Mouse (Mus musculus): ENCODE results near the gene Ccr3. TPM values are rescaled to one million over a fixed set of nuclear protein-coding genes. Genes with fewer than 3 reads are reported as not detected.

The Ccr3 gene
- 10.1 and 10.7 TPM in 2 replicates for total RNA-seq (2017)

GRCm38 (mm10) chr9:124021672-124022071 lies at the start of gene Ccr3:
Gene Ccr3 (plus strand): TSS chr9:124021972.
- ATAC-seq (ENCODE audit: extremely low read depth, insufficient number of reproducible peaks, low FRiP score, poor library complexity, severe bottlenecking), result no peak

- no peak for ATAC-seq (ENCODE audit: extremely low read depth, insufficient number of reproducible peaks, low FRiP score, poor library complexity, severe bottlenecking)
Observed at GRCm38 (mm10) chr9:123975630-123976029, 46.1 kb upstream of the Ccr3 start.

GRCm38 (mm10) chr9:123976876-123977663 lies 44.7 kb upstream of the Ccr3 start:
- ATAC-seq (ENCODE audit: extremely low read depth, insufficient number of reproducible peaks, low FRiP score, poor library complexity, severe bottlenecking), result no peak

- no peak for ATAC-seq (ENCODE audit: extremely low read depth, insufficient number of reproducible peaks, low FRiP score, poor library complexity, severe bottlenecking)
Observed at GRCm38 (mm10) chr9:123978308-123978707, 43.5 kb upstream of the Ccr3 start, which contains the start of gene Ccr1l1. Gene Ccr1l1 (minus strand): TSS chr9:123978408.

- ATAC-seq (ENCODE audit: extremely low read depth, insufficient number of reproducible peaks, low FRiP score, poor library complexity, severe bottlenecking), result peak; percentile 51; the same call in 1 of the 2 replicates
Observed at GRCm38 (mm10) chr9:123980858-123981475, 40.8 kb upstream of the Ccr3 start.

- ATAC-seq (ENCODE audit: extremely low read depth, insufficient number of reproducible peaks, low FRiP score, poor library complexity, severe bottlenecking), result no peak
Observed at GRCm38 (mm10) chr9:123981909-123982308, 39.9 kb upstream of the Ccr3 start.

- ATAC-seq (ENCODE audit: extremely low read depth, insufficient number of reproducible peaks, low FRiP score, poor library complexity, severe bottlenecking), result no peak
Observed at GRCm38 (mm10) chr9:123982720-123983119, 39.1 kb upstream of the Ccr3 start.

GRCm38 (mm10) chr9:123984943-123985342 lies 36.8 kb upstream of the Ccr3 start:
- no peak for ATAC-seq (ENCODE audit: extremely low read depth, insufficient number of reproducible peaks, low FRiP score, poor library complexity, severe bottlenecking)

- ATAC-seq (ENCODE audit: extremely low read depth, insufficient number of reproducible peaks, low FRiP score, poor library complexity, severe bottlenecking), result peak; percentile 97
Observed at GRCm38 (mm10) chr9:123986217-123986616, 35.6 kb upstream of the Ccr3 start.

- ATAC-seq (ENCODE audit: extremely low read depth, insufficient number of reproducible peaks, low FRiP score, poor library complexity, severe bottlenecking), result peak; percentile 27; the same call in 1 of the 2 replicates
Observed at GRCm38 (mm10) chr9:123989671-123990070, 32.1 kb upstream of the Ccr3 start.

- 0 out of 2 replicates have a peak, but pooled peaks have one; percentile 33 for ATAC-seq (ENCODE audit: extremely low read depth, insufficient number of reproducible peaks, low FRiP score, poor library complexity, severe bottlenecking)
Observed at GRCm38 (mm10) chr9:123991312-123991906, 30.4 kb upstream of the Ccr3 start.

GRCm38 (mm10) chr9:123997719-123998118 lies 24.1 kb upstream of the Ccr3 start:
- ATAC-seq (ENCODE audit: extremely low read depth, insufficient number of reproducible peaks, low FRiP score, poor library complexity, severe bottlenecking), result no peak

GRCm38 (mm10) chr9:123999784-124000183 lies 22.0 kb upstream of the Ccr3 start:
- ATAC-seq (ENCODE audit: extremely low read depth, insufficient number of reproducible peaks, low FRiP score, poor library complexity, severe bottlenecking), result no peak

- no peak for ATAC-seq (ENCODE audit: extremely low read depth, insufficient number of reproducible peaks, low FRiP score, poor library complexity, severe bottlenecking)
Observed at GRCm38 (mm10) chr9:124012691-124013090, 9.1 kb upstream of the Ccr3 start.

- ATAC-seq (ENCODE audit: extremely low read depth, insufficient number of reproducible peaks, low FRiP score, poor library complexity, severe bottlenecking), result no peak
Observed at GRCm38 (mm10) chr9:124013270-124013669, 8.5 kb upstream of the Ccr3 start.

GRCm38 (mm10) chr9:124014985-124015652 lies 6.7 kb upstream of the Ccr3 start:
- no peak for ATAC-seq (ENCODE audit: extremely low read depth, insufficient number of reproducible peaks, low FRiP score, poor library complexity, severe bottlenecking)

GRCm38 (mm10) chr9:124016048-124016447 lies 5.7 kb upstream of the Ccr3 start:
- ATAC-seq (ENCODE audit: extremely low read depth, insufficient number of reproducible peaks, low FRiP score, poor library complexity, severe bottlenecking), result no peak

- no peak for ATAC-seq (ENCODE audit: extremely low read depth, insufficient number of reproducible peaks, low FRiP score, poor library complexity, severe bottlenecking)
Observed at GRCm38 (mm10) chr9:124019887-124020286, 1.9 kb upstream of the Ccr3 start.

- peak; percentile 77; the same call in 1 of the 2 replicates for ATAC-seq (ENCODE audit: extremely low read depth, insufficient number of reproducible peaks, low FRiP score, poor library complexity, severe bottlenecking)
Observed at GRCm38 (mm10) chr9:124033345-124033744, 11.6 kb downstream of the Ccr3 start.
